ENCODE assay signal across 20 mouse cellular contexts in the genomic region with DNA sequence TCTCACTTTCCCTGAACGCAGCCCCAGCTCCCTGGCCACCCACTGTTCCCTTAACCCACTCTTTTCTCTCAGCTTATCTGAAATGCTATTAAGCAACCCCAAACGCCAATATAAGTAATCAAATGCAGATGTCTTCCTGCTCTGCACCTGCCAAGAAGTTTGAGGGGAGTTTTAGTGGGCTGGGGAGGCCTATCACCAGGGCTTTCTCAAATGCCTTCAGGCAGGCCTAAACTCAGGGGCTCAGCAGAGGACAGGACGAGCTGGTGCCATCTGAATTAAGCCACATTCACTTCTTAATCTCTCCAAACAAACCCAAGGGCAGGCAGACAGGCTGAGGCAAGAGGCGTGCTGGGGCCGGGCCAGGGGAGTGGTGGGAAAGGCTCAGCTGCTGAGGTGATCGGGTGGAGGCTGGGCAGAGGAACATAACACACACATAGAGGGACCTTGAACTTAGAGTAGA. TPM values are rescaled to one million over a fixed set of nuclear protein-coding genes. Genes with fewer than 3 reads are reported as not detected.
A peak's percentile ranks its signal among the peaks of the same experiment; 100 is the strongest.
DNase-seq lines count a peak whose midpoint lies in the region; ATAC-seq and TF ChIP-seq lines count a peak whose summit lies in the region.
"Had no signal": no experiment of that assay in that cellular context is flagged by ENCODE, and none has a peak within 500 bp of the region (broad histone marks: within the 10 kb centered on the region; RNA-seq: fewer than 3 reads in every experiment).

No protein-coding gene starts in this region.

- DNase-seq in urinary bladder, adult 18-20 months (ENCODE audit: low spot score in 2 of 2), result peak; percentile 40 to 54
- DNase-seq in urinary bladder, adult 2 months (ENCODE audit: low spot score), result no peak
- peak; percentile 51 for DNase-seq in stomach, postnatal 0 days (ENCODE audit: low spot score)
- no peak for DNase-seq in thymus, postnatal 36 days
- DNase-seq in left cerebral cortex, adult 18-20 months (ENCODE audit: low spot score in 2 of 2), result no peak
- no peak for DNase-seq in spleen, postnatal 14 days (ENCODE audit: low spot score in 2 of 2)
- DNase-seq: cerebellum, adult 11 months; cerebellum, postnatal 36 days; kidney, adult 11 months; kidney, postnatal 10 days; liver, embryonic 13.5 days; right cerebral cortex, postnatal 4 days had no signal

- peak; percentile 53; the same call in 1 of the 2 replicates for ATAC-seq in embryonic facial prominence, embryonic 13.5 days (ENCODE audit: insufficient number of reproducible peaks, insufficient read depth, low FRiP score, low TSS enrichment, low read depth)
- ATAC-seq in intestine, postnatal 0 days, result peak; percentile 56; the same call in 1 of the 2 replicates
- peak; percentile 73 for ATAC-seq in stomach, postnatal 0 days (ENCODE audit: low FRiP score, low TSS enrichment)
- ATAC-seq: forebrain, embryonic 13.5 days had no signal

- WGBS in embryonic facial prominence, embryonic 13.5 days, result 18% methylated on average over 6 of the region's 6 CpGs
- WGBS in intestine, postnatal 0 days, result 21% methylated on average over 6 of the region's 6 CpGs
- 42% methylated on average over 6 of the region's 6 CpGs for WGBS in stomach, postnatal 0 days

- H3K4me1 ChIP-seq in embryonic facial prominence, embryonic 13.5 days, result peaks cover 14% of the 10 kb centered on the region
- H3K4me1 ChIP-seq in intestine, postnatal 0 days (replicated peaks; ENCODE audit: control insufficient read depth, insufficient read depth, low read length), result no peaks in the 10 kb centered on the region
- peaks cover 3% of the 10 kb centered on the region; the same call in 1 of the 2 replicates for H3K4me1 ChIP-seq in stomach, postnatal 0 days (replicated peaks; ENCODE audit: control insufficient read depth, insufficient read depth)
- H3K4me1 ChIP-seq: forebrain, embryonic 13.5 days; hindbrain, embryonic 13.5 days; liver, embryonic 13.5 days; lung, embryonic 15.5 days had no signal

- H3K36me3 ChIP-seq in embryonic facial prominence, embryonic 13.5 days, result no peaks in the 10 kb centered on the region
- no peaks in the 10 kb centered on the region for H3K36me3 ChIP-seq in intestine, postnatal 0 days (ENCODE audit: control insufficient read depth, insufficient read depth)
- H3K36me3 ChIP-seq in stomach, postnatal 0 days (ENCODE audit: control insufficient read depth, insufficient read depth, low read length), result no peaks in the 10 kb centered on the region
- H3K36me3 ChIP-seq: hindbrain, embryonic 13.5 days; liver, embryonic 13.5 days; lung, embryonic 15.5 days; midbrain, embryonic 12.5 days; neural tube, embryonic 15.5 days had no signal

- no peaks in the 10 kb centered on the region for H3K27me3 ChIP-seq in embryonic facial prominence, embryonic 13.5 days
- no peaks in the 10 kb centered on the region for H3K27me3 ChIP-seq in intestine, postnatal 0 days (replicated peaks; ENCODE audit: control insufficient read depth, insufficient read depth, low read length)
- no peaks in the 10 kb centered on the region for H3K27me3 ChIP-seq in stomach, postnatal 0 days (ENCODE audit: control insufficient read depth, insufficient read depth, low read length)
- H3K27me3 ChIP-seq: forebrain, embryonic 13.5 days; hindbrain, embryonic 13.5 days; liver, embryonic 13.5 days; lung, embryonic 15.5 days; midbrain, embryonic 12.5 days; neural tube, embryonic 15.5 days had no signal

- peak overlapping the region; percentile 29 for H3K27ac ChIP-seq in embryonic facial prominence, embryonic 13.5 days
- no peak overlapping the region for H3K27ac ChIP-seq in intestine, postnatal 0 days (ENCODE audit: low read depth, low read length)
- H3K27ac ChIP-seq in stomach, postnatal 0 days (replicated peaks), result peak overlapping the region; percentile 30; the same call in 1 of the 2 replicates
- H3K27ac ChIP-seq: forebrain, embryonic 13.5 days; hindbrain, embryonic 13.5 days; liver, embryonic 13.5 days; lung, embryonic 15.5 days; macrophage; midbrain, embryonic 12.5 days; neural tube, embryonic 15.5 days had no signal

- H3K4me3 ChIP-seq in embryonic facial prominence, embryonic 13.5 days, result no peak overlapping the region
- no peak overlapping the region for H3K4me3 ChIP-seq in intestine, postnatal 0 days (ENCODE audit: low read depth, low read length)
- H3K4me3 ChIP-seq in stomach, postnatal 0 days (ENCODE audit: low read depth, low read length), result no peak overlapping the region
- H3K4me3 ChIP-seq: forebrain, embryonic 13.5 days; hindbrain, embryonic 13.5 days; liver, embryonic 13.5 days; lung, embryonic 15.5 days; midbrain, embryonic 12.5 days; neural tube, embryonic 15.5 days had no signal

- H3K9ac ChIP-seq in embryonic facial prominence, embryonic 13.5 days, result no peak overlapping the region
- no peak overlapping the region for H3K9ac ChIP-seq in intestine, postnatal 0 days (ENCODE audit: low read depth, low read length)
- H3K9ac ChIP-seq in stomach, postnatal 0 days (ENCODE audit: low read length), result no peak overlapping the region
- H3K9ac ChIP-seq: forebrain, embryonic 13.5 days; hindbrain, embryonic 13.5 days; liver, embryonic 13.5 days; lung, embryonic 15.5 days; midbrain, embryonic 12.5 days; neural tube, embryonic 15.5 days had no signal

- TF ChIP-seq EP300 in stomach, postnatal 0 days (optimal IDR thresholded peaks at IDR 0.05), result peak; percentile 71

- H3K9me3 ChIP-seq in embryonic facial prominence, embryonic 13.5 days, result peaks cover 7% of the 10 kb centered on the region; the same call in 1 of the 2 replicates
- no peaks in the 10 kb centered on the region for H3K9me3 ChIP-seq in intestine, postnatal 0 days (ENCODE audit: control insufficient read depth)
- no peaks in the 10 kb centered on the region for H3K9me3 ChIP-seq in stomach, postnatal 0 days (ENCODE audit: control insufficient read depth, low read length)
- H3K9me3 ChIP-seq: lung, embryonic 15.5 days; midbrain, embryonic 12.5 days had no signal

- TF ChIP-seq CTCF in intestine, postnatal 0 days (IDR thresholded peaks at IDR 0.05; ENCODE audit: low read depth), result no peak
- TF ChIP-seq CTCF in stomach, postnatal 0 days (IDR thresholded peaks at IDR 0.05; ENCODE audit: low read depth), result no peak

- no peak overlapping the region for H3K4me2 ChIP-seq in embryonic facial prominence, embryonic 13.5 days
- H3K4me2 ChIP-seq in intestine, postnatal 0 days (replicated peaks; ENCODE audit: low read depth), result no peak overlapping the region
- H3K4me2 ChIP-seq in stomach, postnatal 0 days (replicated peaks; ENCODE audit: low read depth), result no peak overlapping the region
- H3K4me2 ChIP-seq: forebrain, embryonic 13.5 days; hindbrain, embryonic 13.5 days; liver, embryonic 13.5 days; lung, embryonic 15.5 days; midbrain, embryonic 12.5 days; neural tube, embryonic 15.5 days had no signal

RNA-seq across cellular contexts. Expression of a gene that starts 38.4 kb away (rescaled TPM):
- polyA plus RNA-seq in urinary bladder, adult 2 months (2012; rRNA removed), result 2.0 and 3.3 TPM in 2 replicates
- polyA plus RNA-seq in embryonic facial prominence, embryonic 13.5 days (2015; fragmentation: Nextera tagmentation; extraction: Ambion mirVana), result 6.3 and 6.6 TPM in 2 replicates
- polyA plus RNA-seq in intestine, postnatal 0 days (2015; fragmentation: Nextera tagmentation; extraction: Ambion mirVana), result 1.8 and 2.0 TPM in 2 replicates
- 4.8 and 5.5 TPM in 2 replicates for polyA plus RNA-seq in stomach, postnatal 0 days (2015; fragmentation: Nextera tagmentation; extraction: Ambion mirVana)
- 10 to 100 TPM; 45.5 to 51.1 TPM for total RNA-seq in left cerebral cortex, adult 18-20 months (2021)
- polyA plus RNA-seq: macrophage had no signal

Comparison
In these comparisons a context has a peak if more than half of its experiments do, and no peak if none do; other contexts are left out.
1. DNase-seq: peak in urinary bladder, adult 18-20 months (2 of 2) and stomach, postnatal 0 days (single experiment); none in urinary bladder, adult 2 months (single experiment), thymus, postnatal 36 days (0 of 2), left cerebral cortex, adult 18-20 months (0 of 2) and spleen, postnatal 14 days (0 of 2).
2. Peak in every context shown above with its lines, with median percentiles within 50 percentile points of each other: ATAC-seq.